In the genomic region with DNA sequence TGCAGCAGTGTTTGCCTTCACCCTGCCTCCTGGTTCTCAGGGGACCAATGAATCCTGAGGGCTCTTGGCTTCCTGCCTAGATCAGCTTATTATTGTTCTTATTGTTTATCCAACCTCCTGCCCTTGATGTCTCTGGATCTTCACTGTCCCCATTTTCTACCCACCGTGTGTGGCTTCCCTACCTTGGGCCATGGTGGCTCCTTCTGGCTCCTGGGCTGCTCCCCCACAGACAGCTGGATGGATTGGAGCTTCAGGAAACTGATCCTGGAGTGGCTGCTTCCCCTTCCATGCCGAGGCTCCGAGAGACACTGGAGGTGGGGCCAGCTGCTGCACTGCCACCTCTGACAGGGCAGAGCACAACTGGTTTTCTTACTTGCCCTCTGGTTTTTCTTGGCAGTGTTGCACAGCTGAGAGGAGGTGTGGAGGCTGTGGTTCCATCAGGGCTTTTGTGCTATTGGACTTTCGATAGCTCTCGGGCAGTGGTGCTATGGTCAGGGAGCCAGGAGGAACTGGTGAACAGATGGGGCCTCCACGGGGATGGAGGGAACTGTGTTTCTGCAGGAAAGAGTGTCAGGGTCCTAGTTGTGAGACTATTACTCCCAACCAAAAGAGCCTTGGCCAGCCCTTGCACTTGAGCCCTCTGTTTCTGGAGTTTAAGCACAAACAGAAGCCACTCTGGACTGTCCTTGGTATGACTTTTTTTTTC, we compare ENCODE assay signal across 14 mouse cellular contexts. TPM values are rescaled to one million over a fixed set of nuclear protein-coding genes. Genes with fewer than 3 reads are reported as not detected.
A peak's percentile ranks its signal among the peaks of the same experiment; 100 is the strongest.
DNase-seq lines count a peak whose midpoint lies in the region; ATAC-seq lines count a peak whose summit lies in the region.
"Had no signal": no experiment of that assay in that cellular context is flagged by ENCODE, and none has a peak within 500 bp of the region (broad histone marks: within the 10 kb centered on the region; RNA-seq: fewer than 3 reads in every experiment).

A gene (minus strand): TSS at position 362 of the 706 bp plus-strand sequence.

- H3K9me3 ChIP-seq in megakaryocyte, embryonic 14.5 days, result peaks cover 5% of the 10 kb centered on the region; the same call in 1 of the 2 replicates
- H3K9me3 ChIP-seq: limb, embryonic 10.5 days; liver, embryonic 15.5 days had no signal

- ATAC-seq in megakaryocyte, adult 5-6 weeks (ENCODE audit: poor library complexity, severe bottlenecking), result no peak

- peak; percentile 37 for DNase-seq in adipocyte (ENCODE audit: low spot score)
- peak; percentile 66 for DNase-seq in cerebellum, adult 9-10 months
- peak; percentile 38 for DNase-seq in kidney, postnatal 10 days
- DNase-seq in right cerebral cortex, postnatal 10 days (ENCODE audit: low spot score in 2 of 2), result no peak
- no peak for DNase-seq in gastrocnemius, postnatal 4 days (ENCODE audit: low spot score in 2 of 2)
- no peak for DNase-seq in embryo, embryonic 11 days
- DNase-seq: layer of hippocampus, adult 9-11 months; thymus, adult 18-20 months had no signal

- H3K4me1 ChIP-seq in megakaryocyte, embryonic 14.5 days, result peaks cover 30% of the 10 kb centered on the region
- H3K4me1 ChIP-seq: liver, embryonic 15.5 days had no signal

- peaks cover 15% of the 10 kb centered on the region for H3K27me3 ChIP-seq in megakaryocyte, embryonic 14.5 days (replicated peaks)
- H3K27me3 ChIP-seq: liver, embryonic 15.5 days had no signal

- H3K36me3 ChIP-seq in megakaryocyte, embryonic 14.5 days (replicated peaks; ENCODE audit: low read length), result no peaks in the 10 kb centered on the region
- H3K36me3 ChIP-seq: limb, embryonic 10.5 days; liver, embryonic 15.5 days had no signal

- peak within 1 kb of the TSS; percentile 38 for H3K4me3 ChIP-seq in megakaryocyte, embryonic 14.5 days (replicated peaks)
- H3K4me3 ChIP-seq: limb, embryonic 10.5 days; liver, embryonic 15.5 days had no signal

RNA-seq across cellular contexts. Expression of the gene that starts here (rescaled TPM):
- polyA plus RNA-seq in megakaryocyte, embryonic 14.5 days (2012; ENCODE audit: insufficient read depth, low replicate concordance), result 0.03 TPM in 1 of 2 replicates, not detected in the other
- total RNA-seq in megakaryocyte, adult 5-6 weeks (2015), result not detected in 2 replicates
- not detected in 2 replicates for total RNA-seq in megakaryocyte, adult 5-6 weeks (2017)
- total RNA-seq in gastrocnemius, postnatal 4 days (2021), result under 1 TPM in 1 of 2 experiments, not detected in 1; 0.17 TPM
- total RNA-seq: hematopoietic stem cell, adult 5-6 weeks had no signal
- polyA plus RNA-seq: heart, embryonic 11.5 days; limb, embryonic 10.5 days; liver, embryonic 15.5 days had no signal

Comparison
In these comparisons a context has a peak if more than half of its experiments do, and no peak if none do; other contexts are left out.
1. DNase-seq: peak in adipocyte (single experiment), cerebellum, adult 9-10 months (single experiment) and kidney, postnatal 10 days (single experiment); none in right cerebral cortex, postnatal 10 days (0 of 2), gastrocnemius, postnatal 4 days (0 of 2) and embryo, embryonic 11 days (single experiment).